Mouse (Mus musculus) CH12.LX (cell line): Measurements from ENCODE around the gene B3gnt8. TPM values are rescaled to one million over a fixed set of nuclear protein-coding genes. Genes with fewer than 3 reads are reported as not detected.

Experiments
- DNase-seq: peaks from one replicate; pipeline ENCODE4 v3.0.0-alpha.2; 2013; ENCODE audit errors: extremely low read depth
- H3K27ac ChIP-seq: 2 replicates; pipeline ENCODE4 v1.5.1; 2012; ENCODE audit warnings: low read depth, mild to moderate bottlenecking, control low read depth, moderate library complexity; ENCODE audit not compliant: insufficient read depth
- H3K27me3 ChIP-seq: replicated peaks from 2 replicates; pipeline ENCODE3; 2012; ENCODE audit warnings: inconsistent platforms
- H3K36me3 ChIP-seq, 2 experiments: replicated peaks in 1 of 2; 2 replicates each; pipeline versions ENCODE3 to v1.6.1; 2012; ENCODE audit warnings: inconsistent platforms in 1 of 2, low read length in 1 of 2, mild to moderate bottlenecking in 1 of 2, mixed read lengths in 1 of 2, moderate library complexity in 1 of 2; ENCODE audit not compliant: control insufficient read depth in 1 of 2, insufficient read depth in 1 of 2
- H3K4me1 ChIP-seq, 2 experiments: 2 replicates each; pipeline ENCODE4 v1.6.1; 2012; ENCODE audit warnings: inconsistent platforms in 1 of 2, moderate library complexity in 1 of 2; ENCODE audit not compliant: insufficient read depth in 2 of 2, control insufficient read depth in 1 of 2
- H3K4me2 ChIP-seq: 2 replicates; pipeline ENCODE4 v1.6.1; 2012; ENCODE audit warnings: low read depth, mild to moderate bottlenecking, control low read depth; ENCODE audit not compliant: poor library complexity, insufficient read depth, severe bottlenecking
- H3K4me3 ChIP-seq, 3 experiments: fragments of 150-350 bp in 1 of 3; sonication (generic) in 1 of 3; replicated peaks in 1 of 3; 2 replicates each; pipeline versions ENCODE3 to v1.5.1; 2011 to 2012; ENCODE audit warnings: low read depth in 2 of 3, low read length in 2 of 3, mild to moderate bottlenecking in 2 of 3, moderate library complexity in 2 of 3, control low read depth in 1 of 3, improper control_type of control experiment in 1 of 3, inconsistent platforms in 1 of 3, mixed read lengths in 1 of 3; ENCODE audit not compliant: poor library complexity in 1 of 3
- H3K79me2 ChIP-seq: replicated peaks from 2 replicates; pipeline ENCODE4 v1.6.1; 2012; ENCODE audit warnings: mild to moderate bottlenecking, moderate library complexity; ENCODE audit not compliant: control insufficient read depth, poor library complexity, insufficient read depth, severe bottlenecking; ENCODE audit errors: extremely low read depth
- H3K9ac ChIP-seq: 2 replicates; pipeline ENCODE4 v1.6.1; 2012; ENCODE audit warnings: low read depth, mild to moderate bottlenecking, control low read depth, moderate library complexity; ENCODE audit not compliant: insufficient read depth
- H3K9me3 ChIP-seq: replicated peaks from 2 replicates; pipeline ENCODE3; 2012; ENCODE audit warnings: low read length, inconsistent platforms, mixed read lengths
- BHLHE40 ChIP-seq: IDR thresholded peaks from 2 replicates; pipeline ENCODE4 v1.6.1; 2011; ENCODE audit warnings: mild to moderate bottlenecking, low read depth, low read length, improper control_type of control experiment
- CHD1 ChIP-seq: IDR thresholded peaks from 2 replicates; pipeline ENCODE4 v1.6.1; 2012; ENCODE audit warnings: low read depth, low read length, improper control_type of control experiment, inconsistent platforms
- CHD2 ChIP-seq: IDR thresholded peaks from 2 replicates; pipeline ENCODE4 v1.6.1; 2011; ENCODE audit warnings: low read length, improper control_type of control experiment
- E2F4 ChIP-seq: IDR thresholded peaks from 2 replicates; pipeline ENCODE4 v1.6.1; 2011; ENCODE audit warnings: low read depth, low read length, improper control_type of control experiment; ENCODE audit not compliant: insufficient replicate concordance
- ELF1 ChIP-seq: IDR thresholded peaks from 2 replicates; pipeline ENCODE4 v1.6.1; 2014; ENCODE audit warnings: low read depth, mild to moderate bottlenecking, inconsistent platforms, low read length, improper control_type of control experiment
- ETS1 ChIP-seq: conservative IDR thresholded peaks from 2 replicates; pipeline ENCODE4 v1.6.1; 2012; ENCODE audit warnings: low read depth, mild to moderate bottlenecking, inconsistent platforms, low read length, improper control_type of control experiment, moderate library complexity
- IRF4 ChIP-seq: IDR thresholded peaks from 2 replicates; pipeline ENCODE4 v1.6.1; 2014; ENCODE audit warnings: low read depth, mild to moderate bottlenecking, inconsistent platforms, low read length, improper control_type of control experiment
- MAX ChIP-seq: IDR thresholded peaks from 2 replicates; pipeline ENCODE4 v1.6.1; 2011; ENCODE audit warnings: low read length, improper control_type of control experiment
- MEF2A ChIP-seq: IDR thresholded peaks from 2 replicates; pipeline ENCODE4 v1.6.1; 2014; ENCODE audit warnings: low read depth, mild to moderate bottlenecking, inconsistent platforms, low read length, improper control_type of control experiment, borderline replicate concordance
- MXI1 ChIP-seq: IDR thresholded peaks from 2 replicates; pipeline ENCODE4 v1.6.1; 2011; ENCODE audit warnings: mild to moderate bottlenecking, low read depth, low read length, improper control_type of control experiment
- NRF1 ChIP-seq: IDR thresholded peaks from 2 replicates; pipeline ENCODE4 v1.6.1; 2014; ENCODE audit warnings: low read depth, mild to moderate bottlenecking, inconsistent platforms, low read length, improper control_type of control experiment, moderate library complexity
- POLR2A ChIP-seq: IDR thresholded peaks from 2 replicates; pipeline ENCODE4 v1.6.1; 2011; ENCODE audit warnings: low read depth, mild to moderate bottlenecking, improper control_type of control experiment, low read length
- POLR2AphosphoS2 ChIP-seq: IDR thresholded peaks from 2 replicates; pipeline ENCODE4 v1.6.1; 2011; ENCODE audit warnings: low read depth, low read length, improper control_type of control experiment
- RAD21 ChIP-seq: IDR thresholded peaks from 2 replicates; pipeline ENCODE4 v1.6.1; 2011; ENCODE audit warnings: low read depth, mild to moderate bottlenecking, low read length, improper control_type of control experiment, moderate library complexity
- RCOR1 ChIP-seq: conservative IDR thresholded peaks from 2 replicates; pipeline ENCODE4 v1.6.1; 2012; ENCODE audit warnings: low read depth, mild to moderate bottlenecking, inconsistent platforms, low read length, improper control_type of control experiment
- TBP ChIP-seq: conservative IDR thresholded peaks from 2 replicates; pipeline ENCODE4 v1.6.1; 2011; ENCODE audit warnings: low read depth, low read length, improper control_type of control experiment
- USF1 ChIP-seq: IDR thresholded peaks from 2 replicates; pipeline ENCODE4 v1.6.1; 2014; ENCODE audit warnings: low read depth, mild to moderate bottlenecking, inconsistent platforms, low read length, improper control_type of control experiment
- USF2 ChIP-seq: conservative IDR thresholded peaks from 2 replicates; pipeline ENCODE4 v1.6.1; 2011; ENCODE audit warnings: low read depth, low read length, improper control_type of control experiment
- ZC3H11A ChIP-seq: IDR thresholded peaks from 2 replicates; pipeline ENCODE4 v1.6.1; 2012; ENCODE audit warnings: low read depth, mild to moderate bottlenecking, inconsistent platforms, low read length, improper control_type of control experiment
- ZKSCAN1 ChIP-seq: IDR thresholded peaks from 2 replicates; pipeline ENCODE4 v1.6.1; 2012; ENCODE audit warnings: low read depth, inconsistent platforms, low read length, improper control_type of control experiment, borderline replicate concordance
- dilution Hi-C: fragments of 300-500 bp; cut with MboI; formaldehyde crosslinking; loops from 2 replicates; pipeline ENCODE4 v1.14.3; 2020; ENCODE audit warnings: low sequenced_read_pairs; ENCODE audit not compliant: extremely low pct_unique_long_range_greater_than_20kb, extremely low pct_ligation_motif_present
- in situ Hi-C: fragments of 300-500 bp; cut with MboI; formaldehyde crosslinking; loops from 3 replicates; pipeline ENCODE4 v1.14.3; 2019; ENCODE audit warnings: low sequenced_read_pairs, low pct_ligation_motif_present, low pct_unique_long_range_greater_than_20kb, mixed read lengths
- polyA plus RNA-seq: library from polyadenylated mRNA; unstranded; fragments of >175 nt; gene quantifications from 2 replicates; pipeline ENCODE4 v1.2.1, GENCODE M21; 2012; ENCODE audit warnings: low read depth; ENCODE audit not compliant: insufficient read length
- total RNA-seq, 2 experiments: library from RNA; depleted of rRNA; stranded (reverse); fragments of 300-350 nt in 1 of 2; fragments of >200 nt in 1 of 2; gene quantifications; 2 replicates each; pipeline ENCODE4 v1.2.3; 2012 to 2014

Gene B3gnt8
- total and polyA plus RNA-seq, 3 experiments = 0.21 to 0.24 TPM; not detected in 1

GRCm38 (mm10) chr7:25619722-25619991 is 6.8 kb upstream of the B3gnt8 start:
- dilution Hi-C loops (no loop called here), in situ Hi-C loops (no loop called here)
- Histone ChIP-seq H3K79me2 (no peaks in the 10 kb centered on the region), H3K9me3 (no peaks in the 10 kb centered on the region), H3K9ac (peak overlapping the region; percentile 47), H3K36me3 (peaks cover 18 to 43% of the 10 kb centered on the region in 2 experiments), H3K4me1 (peaks cover 4 to 16% of the 10 kb centered on the region in 2 experiments), H3K27ac (no peak overlapping the region), H3K27me3 (peaks cover 7% of the 10 kb centered on the region), H3K4me3 (peak overlapping the region; percentile 71 to 92 (median 83)), H3K4me2 (peak overlapping the region; percentile 65)
- TF ChIP-seq E2F4 (no peak), MXI1 (no peak), BHLHE40 (no peak), MEF2A (no peak)
- DNase-seq = no peak

DNA sequence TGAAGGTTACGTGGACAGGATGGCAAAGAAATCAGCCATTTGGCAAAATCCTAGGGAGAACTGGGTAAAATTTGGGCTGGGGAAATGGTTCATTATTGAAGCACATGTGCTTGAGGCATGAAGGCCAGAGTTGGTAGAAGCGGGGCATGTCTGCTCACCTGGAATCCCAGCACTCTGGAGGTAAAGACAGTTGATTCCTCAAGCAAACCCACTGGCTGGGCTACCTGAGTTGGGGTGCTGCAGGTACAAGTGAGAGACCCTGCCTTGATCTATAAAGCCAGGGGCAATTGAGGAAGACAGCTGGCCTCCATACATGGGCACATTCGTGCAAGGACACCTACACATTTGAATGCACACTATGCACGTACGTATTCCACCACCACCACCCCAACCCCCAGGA is 6.4 kb upstream of the B3gnt8 start:
- Histone ChIP-seq H3K27me3 (peaks cover 7% of the 10 kb centered on the region), H3K4me1 (peaks cover 4 to 13% of the 10 kb centered on the region in 2 experiments), H3K9ac (peak overlapping the region; percentile 47), H3K4me2 (peak overlapping the region; percentile 65), H3K4me3 (peak overlapping the region in 2 of 3 experiments; percentile 71 to 83), H3K9me3 (no peaks in the 10 kb centered on the region)
- dilution Hi-C loops = no loop called here
- TF ChIP-seq ZC3H11A (no peak), RCOR1 (no peak), ETS1 (no peak), USF1 (no peak), CHD1 (no peak), USF2 (no peak), TBP (no peak), NRF1 (no peak)
- TF ChIP-seq, all 38 proteins: peak for 0
- in situ Hi-C loops = no loop called here
- Histone ChIP-seq H3K79me2 (no peaks in the 10 kb centered on the region), H3K27ac (no peak overlapping the region), H3K36me3 (peaks cover 22 to 48% of the 10 kb centered on the region in 2 experiments)
- no peak for DNase-seq

DNA sequence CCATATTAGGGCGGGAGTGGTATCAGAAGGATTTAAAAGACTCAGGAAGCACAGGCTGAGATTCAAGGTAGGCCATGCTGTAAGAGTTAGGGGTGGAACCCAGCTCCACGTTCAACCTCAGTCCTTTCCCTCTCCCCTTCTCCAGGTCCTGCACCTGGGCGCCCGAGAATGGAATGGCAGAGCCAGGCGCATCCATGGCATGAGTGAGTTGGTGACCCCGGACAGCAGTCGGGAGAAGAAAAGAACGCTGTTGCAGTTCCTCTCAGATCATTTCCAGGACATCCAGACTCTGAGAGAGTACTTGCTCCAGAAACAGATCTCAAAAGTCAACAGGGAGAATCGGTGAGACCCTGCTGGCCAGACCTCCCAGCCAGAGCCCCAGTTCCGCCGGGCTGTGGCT is 5.7 kb upstream of the B3gnt8 start:
- no peaks in the 10 kb centered on the region for H3K79me2 ChIP-seq
- H3K4me3 ChIP-seq = no peak overlapping the region
- no peak overlapping the region for H3K4me2 ChIP-seq
- peaks cover 7% of the 10 kb centered on the region for H3K27me3 ChIP-seq
- H3K9me3 ChIP-seq = no peaks in the 10 kb centered on the region
- dilution Hi-C loops = no loop called here
- no peak for DNase-seq
- H3K4me1 ChIP-seq = peaks cover 4 to 13% of the 10 kb centered on the region in 2 experiments
- H3K27ac ChIP-seq = no peak overlapping the region
- in situ Hi-C loops = no loop called here
- peaks cover 24 to 54% of the 10 kb centered on the region in 2 experiments for H3K36me3 ChIP-seq
- no peak overlapping the region for H3K9ac ChIP-seq
- no peak for TF ChIP-seq POLR2AphosphoS2
- no peak for TF ChIP-seq POLR2A
- TF ChIP-seq USF2 = no peak
- TF ChIP-seq E2F4 = no peak
- no peak for TF ChIP-seq IRF4
- TF ChIP-seq TBP = no peak
- TF ChIP-seq ELF1 = no peak
- no peak for TF ChIP-seq ZC3H11A
- TF ChIP-seq MAX = no peak
- TF ChIP-seq RAD21 = no peak
- TF ChIP-seq ZKSCAN1 = no peak
- no peak for TF ChIP-seq CHD2
